Mouse (Mus musculus) layer of hippocampus, postnatal 10 days (tissue): ENCODE results near the gene Pip5k1a. TPM values are rescaled to one million over a fixed set of nuclear protein-coding genes. Genes with fewer than 3 reads are reported as not detected.

Experiments used
- microRNA-seq, 2 experiments: library from miRNA; unstranded; fragments of <30 nt; microRNA quantifications; one replicate each; pipeline ENCODE4 v1.2.0; 2021
- total RNA-seq, 2 experiments: library from RNA; stranded (reverse); gene quantifications; 2 replicates each; pipeline ENCODE4 v1.2.3; 2021

Pip5k1a gene
- total RNA-seq, 2 experiments from 2014 or later, result 34.5 to 41.9 TPM

Small RNA genes within 50 kb of the gene (microRNA-seq; reads per million reads assigned to microRNA genes)
- gene Mir8099-1, result 0 reads per million in 2 experiments

Other genes starting within 250 kb of the Pip5k1a start
- gene Psmb4, start 220.0 kb downstream of the Pip5k1a start, total RNA-seq, result 100 to 1,000 TPM; 289 to 312 TPM
- 1 to 10 TPM; 4.8 to 5.2 TPM for gene Selenbp1, start 173.9 kb downstream of the Pip5k1a start, total RNA-seq
- gene Rfx5, start 152.9 kb downstream of the Pip5k1a start, total RNA-seq, result 10 to 100 TPM; 20.1 to 21.3 TPM
- 10 to 100 TPM; 46.5 to 50.7 TPM for gene Pi4kb, start 132.2 kb downstream of the Pip5k1a start, total RNA-seq
- gene Zfp687, start 91.5 kb downstream of the Pip5k1a start, total RNA-seq, result 10 to 100 TPM; 26.4 to 30.8 TPM
- 100 to 1,000 TPM; 160 to 174 TPM for gene Psmd4, start 64.3 kb downstream of the Pip5k1a start, total RNA-seq
- 10 to 100 TPM; 44.4 to 47.7 TPM for gene Vps72, start 4.1 kb upstream of the Pip5k1a start, total RNA-seq
- gene Tmod4, start 17.5 kb upstream of the Pip5k1a start, total RNA-seq, result under 1 TPM in 1 of 2 experiments, not detected in 1; 0.85 TPM
- gene Scnm1, start 27.1 kb upstream of the Pip5k1a start, total RNA-seq, result 10 to 100 TPM; 37.5 to 41.8 TPM
- gene Lysmd1, start 27.2 kb upstream of the Pip5k1a start, total RNA-seq, result 10 to 100 TPM; 22.4 to 24.6 TPM
- gene Tnfaip8l2, start 35.4 kb upstream of the Pip5k1a start, total RNA-seq, result 1 to 10 TPM; 3.0 TPM
- 10 to 100 TPM; 71.4 to 75.0 TPM for gene Sema6c, start 53.5 kb upstream of the Pip5k1a start, total RNA-seq
- 10 to 100 TPM; 10.1 to 10.6 TPM for gene Gabpb2, start 111.0 kb upstream of the Pip5k1a start, total RNA-seq
- 10 to 100 TPM; 79.8 to 80.1 TPM for gene Cdc42se1, start 121.8 kb upstream of the Pip5k1a start, total RNA-seq
- gene Mllt11, start 125.2 kb upstream of the Pip5k1a start, total RNA-seq, result 100 to 1,000 TPM; 621 to 626 TPM
- under 1 TPM; 0.16 to 0.18 TPM for gene Gm128, start 134.7 kb upstream of the Pip5k1a start, total RNA-seq
- under 1 TPM in 1 of 2 experiments, not detected in 1; 0.25 TPM for gene Bnipl, start 144.3 kb upstream of the Pip5k1a start, total RNA-seq
- 10 to 100 TPM; 26.5 to 27.6 TPM for gene Mindy1, start 174.4 kb upstream of the Pip5k1a start, total RNA-seq
- 10 to 100 TPM; 34.9 to 36.3 TPM for gene Prune1, start 175.1 kb upstream of the Pip5k1a start, total RNA-seq
- gene Anxa9, start 200.2 kb upstream of the Pip5k1a start, total RNA-seq, result under 1 TPM; 0.65 to 0.75 TPM
- 10 to 100 TPM; 45.4 to 46.6 TPM for gene Cers2, start 207.9 kb upstream of the Pip5k1a start, total RNA-seq